Mouse (Mus musculus) limb, embryonic 15.5 days (tissue): ENCODE measurements around the gene D10Wsu102e. TPM values are rescaled to one million over a fixed set of nuclear protein-coding genes. Genes with fewer than 3 reads are reported as not detected.
"Not testable (repeated sequence)": the region's sequence is repeated elsewhere in the genome, so short reads cannot be mapped to it uniquely, and the experiment has no call there.

Experiments used
- ATAC-seq: fragments of 200-750 bp; cut with Nextera tagmentation; 2 replicates; pipeline ENCODE4 v1.8.0; 2017; ENCODE audit warnings: low read depth, moderate TSS enrichment; ENCODE audit not compliant: insufficient number of reproducible peaks, low FRiP score, low TSS enrichment
- H3K27ac ChIP-seq: fragments of 300-500 bp; sonication (generic); 2 replicates; pipeline ENCODE4 v1.5.1; 2015; ENCODE audit warnings: moderate library complexity, mild to moderate bottlenecking, inconsistent platforms
- H3K27me3 ChIP-seq: fragments of 300-500 bp; sonication (generic); 2 replicates; pipeline ENCODE4 v1.6.1; 2015; ENCODE audit warnings: inconsistent platforms
- H3K36me3 ChIP-seq: fragments of 300-500 bp; sonication (generic); 2 replicates; pipeline ENCODE4 v1.6.1; 2015; ENCODE audit warnings: inconsistent platforms
- H3K4me1 ChIP-seq: fragments of 300-500 bp; sonication (generic); 2 replicates; pipeline ENCODE4 v1.6.1; 2015; ENCODE audit warnings: inconsistent platforms
- H3K4me2 ChIP-seq: fragments of 300-500 bp; sonication (generic); 2 replicates; pipeline ENCODE4 v1.6.1; 2015; ENCODE audit warnings: mild to moderate bottlenecking, inconsistent platforms
- H3K4me3 ChIP-seq: fragments of 300-500 bp; sonication (generic); 2 replicates; pipeline ENCODE4 v1.5.1; 2015; ENCODE audit warnings: mild to moderate bottlenecking, inconsistent platforms
- H3K9ac ChIP-seq: fragments of 300-500 bp; sonication (generic); 2 replicates; pipeline ENCODE4 v1.6.1; 2015; ENCODE audit warnings: inconsistent platforms
- H3K9me3 ChIP-seq: fragments of 300-500 bp; sonication (generic); 2 replicates; pipeline ENCODE4 v1.6.1; 2016; ENCODE audit warnings: inconsistent platforms
- WGBS: fragments of 180-500 bp; shearing (Covaris S2); methylation state at CpG from one replicate; pipeline ENCODE4 v1.1.7; 2015; 5-methylcytosine and 5-hydroxymethylcytosine counted together
- polyA plus RNA-seq: library from polyadenylated mRNA; unstranded; fragments of >200 nt; fragmentation: Nextera tagmentation; extraction: Ambion mirVana; gene quantifications from 2 replicates; pipeline ENCODE4 v1.2.1, GENCODE M21; 2015

The D10Wsu102e gene
- polyA plus RNA-seq, 1 experiment from 2014 or later: 0.54 TPM

- Histone ChIP-seq H3K9ac (no peak overlapping the region), H3K4me2 (no peak overlapping the region), H3K9me3 (no peaks in the 10 kb centered on the region), H3K27me3 (no peaks in the 10 kb centered on the region), H3K27ac (no peak overlapping the region), H3K36me3 (no peaks in the 10 kb centered on the region), H3K4me1 (no peaks in the 10 kb centered on the region), H3K4me3 (no peak overlapping the region)
- WGBS: 82% methylated on average over 8 of the region's 8 CpGs
- no peak for ATAC-seq
These were observed 153.7 kb downstream of the D10Wsu102e start for GRCm38 (mm10) chr10:83513736-83514135.

- Histone ChIP-seq H3K9me3 (no peaks in the 10 kb centered on the region), H3K4me3 (no peak overlapping the region), H3K27ac (no peak overlapping the region), H3K4me1 (no peaks in the 10 kb centered on the region), H3K27me3 (no peaks in the 10 kb centered on the region), H3K36me3 (no peaks in the 10 kb centered on the region), H3K9ac (no peak overlapping the region), H3K4me2 (no peak overlapping the region)
- 81% methylated on average over 4 of the region's 4 CpGs for WGBS
- no peak for ATAC-seq
These were observed 161.0 kb downstream of the D10Wsu102e start for GRCm38 (mm10) chr10:83520990-83521389.

GRCm38 (mm10) chr10:83524238-83524637 is 164.2 kb downstream of the D10Wsu102e start:
- not testable (repeated sequence) for ATAC-seq, H3K4me3 ChIP-seq, H3K4me2 ChIP-seq, H3K27me3 ChIP-seq, H3K27ac ChIP-seq, H3K36me3 ChIP-seq, H3K4me1 ChIP-seq, H3K9me3 ChIP-seq, H3K9ac ChIP-seq

- H3K4me2 ChIP-seq: no peak overlapping the region
- H3K27ac ChIP-seq: no peak overlapping the region
- 83% methylated on average over 6 of the region's 6 CpGs for WGBS
These were observed 170.5 kb downstream of the D10Wsu102e start for GRCm38 (mm10) chr10:83530384-83530967.

GRCm38 (mm10) chr10:83533258-83533909 is 173.4 kb downstream of the D10Wsu102e start:
- no peaks in the 10 kb centered on the region for H3K36me3 ChIP-seq
- WGBS: 2% methylated on average over 27 of the region's 27 CpGs

More at GRCm38 (mm10) chr10:83530384-83530967, 170.5 kb downstream of the D10Wsu102e start:
- H3K9ac ChIP-seq: no peak overlapping the region
- H3K9me3 ChIP-seq: no peaks in the 10 kb centered on the region
- H3K27me3 ChIP-seq: peaks cover 9% of the 10 kb centered on the region; the same call in 1 of the 2 replicates
- peaks cover 16% of the 10 kb centered on the region for H3K4me1 ChIP-seq
- H3K4me3 ChIP-seq: no peak overlapping the region
- no peaks in the 10 kb centered on the region for H3K36me3 ChIP-seq
- no peak for ATAC-seq

GRCm38 (mm10) chr10:83533910-83534283 is 173.9 kb downstream of the D10Wsu102e start, which contains the start of gene Aldh1l2:
TSS of gene Aldh1l2 (minus strand) at chr10:83534140.
- Histone ChIP-seq H3K27ac (peak within 1 kb of the TSS; percentile 24; the same call in 1 of the 2 replicates), H3K4me1 (peaks cover 16% of the 10 kb centered on the region), H3K36me3 (no peaks in the 10 kb centered on the region), H3K9me3 (no peaks in the 10 kb centered on the region), H3K9ac (peak within 1 kb of the TSS; percentile 42), H3K4me2 (peak within 1 kb of the TSS; percentile 95), H3K27me3 (peaks cover 9% of the 10 kb centered on the region; the same call in 1 of the 2 replicates), H3K4me3 (peak within 1 kb of the TSS; percentile 49)
- under 1% methylated on average over 21 of the region's 21 CpGs for WGBS
- ATAC-seq: peak; percentile 81

More at GRCm38 (mm10) chr10:83533258-83533909, 173.4 kb downstream of the D10Wsu102e start:
- Histone ChIP-seq H3K27me3 (peaks cover 9% of the 10 kb centered on the region; the same call in 1 of the 2 replicates), H3K4me1 (peaks cover 16% of the 10 kb centered on the region), H3K4me2 (peak overlapping the region; percentile 95), H3K9me3 (no peaks in the 10 kb centered on the region), H3K4me3 (peak overlapping the region; percentile 49), H3K9ac (peak overlapping the region; percentile 42), H3K27ac (peak overlapping the region; percentile 24; the same call in 1 of the 2 replicates)
- peak; percentile 50; the same call in 1 of the 2 replicates for ATAC-seq

GRCm38 (mm10) chr10:83536436-83536835 is 176.4 kb downstream of the D10Wsu102e start:
- H3K36me3 ChIP-seq: no peaks in the 10 kb centered on the region
- H3K27me3 ChIP-seq: 0 out of 2 replicates have a peak, but pooled peaks cover 9% of the 10 kb centered on the region
- H3K27ac ChIP-seq: no peak overlapping the region
- no peak for ATAC-seq
- WGBS: 7% methylated on average over 1 of the region's 1 CpGs
- H3K9ac ChIP-seq: no peak overlapping the region
- H3K4me3 ChIP-seq: no peak overlapping the region
- no peak overlapping the region for H3K4me2 ChIP-seq
- H3K4me1 ChIP-seq: peaks cover 16% of the 10 kb centered on the region
- no peaks in the 10 kb centered on the region for H3K9me3 ChIP-seq

Other genes with a start within 250 kb of the D10Wsu102e start
- 1.7 and 2.2 TPM in 2 replicates for gene Slc41a2, start 22.3 kb upstream of the D10Wsu102e start, polyA plus RNA-seq
- gene Aldh1l2, start 173.9 kb downstream of the D10Wsu102e start, polyA plus RNA-seq: 5.2 and 7.2 TPM in 2 replicates
- gene Washc4, start 183.5 kb downstream of the D10Wsu102e start, polyA plus RNA-seq: 41.1 and 41.2 TPM in 2 replicates